Mouse (Mus musculus): ENCODE measurements at regions not wholly inside any gene's neighbourhood (a gene's known extent, or its start where the extent isn't known, plus 50 kb on each side); places are given as distances from the start of the nearest gene placed in this dataset.
"Not testable (repeated sequence)": the region's sequence is repeated elsewhere in the genome, so short reads cannot be mapped to it uniquely, and the experiment has no call there.

- no peak for DNase-seq (ENCODE audit: low spot score)
Observed at GRCm38 (mm10) chr13:20039590-20039989, 50.8 kb upstream of the Elmo1 start.

GRCm38 (mm10) chr13:20038463-20038862 lies 51.9 kb upstream of the Elmo1 start:
- DNase-seq (ENCODE audit: low spot score), result peak; percentile 54

GRCm38 (mm10) chr13:20037436-20037835 lies 53.0 kb upstream of the Elmo1 start:
- no peak for DNase-seq (ENCODE audit: low spot score)

GRCm38 (mm10) chr13:20033937-20034735 lies 56.3 kb upstream of the Elmo1 start:
- DNase-seq (ENCODE audit: low spot score), result no peak

- no peak for DNase-seq (ENCODE audit: low spot score)
Observed at GRCm38 (mm10) chr13:20031660-20032059, 58.7 kb upstream of the Elmo1 start.

GRCm38 (mm10) chr13:20031082-20031481 lies 59.3 kb upstream of the Elmo1 start:
- no peak for DNase-seq (ENCODE audit: low spot score)

- no peak for DNase-seq (ENCODE audit: low spot score)
Observed at GRCm38 (mm10) chr13:20026612-20027011, 63.8 kb upstream of the Elmo1 start.

- not testable (repeated sequence) for DNase-seq (ENCODE audit: low spot score)
Observed at GRCm38 (mm10) chr13:20016454-20016853, 73.9 kb upstream of the Elmo1 start.

- DNase-seq (ENCODE audit: low spot score), result no peak
Observed at GRCm38 (mm10) chr13:20012621-20013020, 77.8 kb upstream of the Elmo1 start.

GRCm38 (mm10) chr13:20009164-20009563 lies 81.2 kb upstream of the Elmo1 start:
- DNase-seq (ENCODE audit: low spot score), result no peak

- no peak for DNase-seq (ENCODE audit: low spot score)
Observed at GRCm38 (mm10) chr13:20007561-20007960, 82.8 kb upstream of the Elmo1 start.

- no peak for DNase-seq (ENCODE audit: low spot score)
Observed at GRCm38 (mm10) chr13:19997606-19998005, 92.8 kb upstream of the Elmo1 start.

GRCm38 (mm10) chr13:19975621-19976020 lies 114.8 kb upstream of the Elmo1 start:
- DNase-seq (ENCODE audit: low spot score), result no peak

GRCm38 (mm10) chr13:19966566-19966965 lies 123.8 kb upstream of the Elmo1 start:
- no peak for DNase-seq (ENCODE audit: low spot score)

GRCm38 (mm10) chr13:19963031-19963430 lies 127.4 kb upstream of the Elmo1 start:
- no peak for DNase-seq (ENCODE audit: low spot score)

GRCm38 (mm10) chr13:19928761-19929160 lies 104.7 kb upstream of the Gpr141 start:
- no peak for DNase-seq (ENCODE audit: low spot score)

- no peak for DNase-seq (ENCODE audit: low spot score)
Observed at GRCm38 (mm10) chr13:19927807-19928206, 103.8 kb upstream of the Gpr141 start.

- no peak for DNase-seq (ENCODE audit: low spot score)
Observed at GRCm38 (mm10) chr13:19921084-19921827, 97.2 kb upstream of the Gpr141 start.

- DNase-seq (ENCODE audit: low spot score), result no peak
Observed at GRCm38 (mm10) chr13:19911860-19912584, 88.0 kb upstream of the Gpr141 start.

GRCm38 (mm10) chr13:19902786-19903185 lies 78.7 kb upstream of the Gpr141 start:
- no peak for DNase-seq (ENCODE audit: low spot score)

GRCm38 (mm10) chr13:19897191-19897590 lies 73.1 kb upstream of the Gpr141 start:
- DNase-seq (ENCODE audit: low spot score), result no peak

GRCm38 (mm10) chr13:19888983-19889773 lies 65.1 kb upstream of the Gpr141 start:
- DNase-seq (ENCODE audit: low spot score), result no peak

Measured in layer of hippocampus, adult 9-10 months (tissue).